Mouse (Mus musculus) kidney, postnatal 0 days (tissue): ENCODE measurements at regions not wholly inside any gene's neighbourhood (a gene's known extent, or its start where the extent isn't known, plus 50 kb on each side); places are given as distances from the start of the nearest gene placed in this dataset.

ENCODE experiments used
- ATAC-seq: fragments of 200-750 bp; cut with Nextera tagmentation; replicated peaks from 2 replicates; pipeline ENCODE4 v1.8.0; 2017; ENCODE audit warnings: low read depth, moderate number of reproducible peaks, moderate TSS enrichment, moderate library complexity; ENCODE audit not compliant: low FRiP score
- DNase-seq: peaks from one replicate; pipeline ENCODE4 v3.0.0-alpha.2; 2016; ENCODE audit warnings: low spot score
- H3K27ac ChIP-seq: fragments of 300-500 bp; sonication (generic); 2 replicates; pipeline ENCODE4 v1.5.1; 2014; ENCODE audit warnings: mild to moderate bottlenecking
- H3K27me3 ChIP-seq: fragments of 300-500 bp; sonication (generic); 2 replicates; pipeline ENCODE4 v1.6.1; 2014; ENCODE audit warnings: low read length, mixed read lengths; ENCODE audit not compliant: insufficient read depth
- H3K36me3 ChIP-seq: fragments of 300-500 bp; sonication (generic); 2 replicates; pipeline ENCODE4 v1.6.1; 2014; ENCODE audit warnings: low read length, mixed read lengths; ENCODE audit not compliant: insufficient read depth
- H3K4me1 ChIP-seq: fragments of 300-500 bp; sonication (generic); replicated peaks from 2 replicates; pipeline ENCODE4 v1.6.1; 2014; ENCODE audit warnings: antibody characterized with exemption, low read length, mixed read lengths; ENCODE audit not compliant: insufficient read depth
- H3K4me2 ChIP-seq: fragments of 300-500 bp; sonication (generic); 2 replicates; pipeline ENCODE4 v1.6.1; 2014; ENCODE audit warnings: mild to moderate bottlenecking, low read length, moderate library complexity, mixed read lengths
- H3K4me3 ChIP-seq: fragments of 300-500 bp; sonication (generic); replicated peaks from 2 replicates; pipeline ENCODE4 v1.5.1; 2014; ENCODE audit warnings: low read depth, low read length
- H3K9ac ChIP-seq: fragments of 300-500 bp; sonication (generic); 2 replicates; pipeline ENCODE4 v1.6.1; 2014; ENCODE audit warnings: low read depth, low read length
- H3K9me3 ChIP-seq: fragments of 300-500 bp; sonication (generic); replicated peaks from 2 replicates; pipeline ENCODE4 v1.6.1; 2016; ENCODE audit warnings: low read length, inconsistent platforms, mixed read lengths
- CTCF ChIP-seq: IDR thresholded peaks from 2 replicates; pipeline ENCODE4 v1.5.1; 2016; ENCODE audit warnings: antibody characterized with exemption, low read depth, mild to moderate bottlenecking, moderate library complexity
- WGBS: fragments of 180-500 bp; shearing (Covaris S2); extraction: QIAGEN DNeasy Blood & Tissue Kit; methylation state at CpG from one replicate; pipeline ENCODE4 v1.1.7; 2014; 5-methylcytosine and 5-hydroxymethylcytosine counted together

DNA sequence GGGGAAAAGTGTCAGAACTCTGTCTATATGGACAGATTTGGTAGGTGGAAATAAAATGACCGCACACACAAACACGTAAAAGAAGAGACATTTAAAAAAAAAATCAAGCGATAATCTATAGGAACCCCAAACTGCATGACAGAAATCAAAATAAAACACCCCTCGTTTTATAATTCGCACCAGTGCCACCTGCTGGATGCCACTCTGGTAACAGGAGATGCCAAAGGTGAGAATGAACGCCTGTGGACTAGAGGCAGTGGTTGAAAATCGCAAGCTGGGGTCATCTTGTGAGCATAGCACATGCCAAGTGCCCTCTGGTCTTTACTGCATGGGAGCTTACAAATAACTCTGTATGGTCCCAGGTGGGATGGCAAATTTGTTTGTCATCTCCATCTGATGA is 158.7 kb upstream of the Kazn start:
- 75% methylated on average over 7 of the region's 7 CpGs for WGBS
- Histone ChIP-seq H3K27me3 (no peaks in the 10 kb centered on the region), H3K9me3 (no peaks in the 10 kb centered on the region), H3K4me3 (no peak overlapping the region), H3K27ac (no peak overlapping the region), H3K36me3 (no peaks in the 10 kb centered on the region), H3K4me1 (no peaks in the 10 kb centered on the region), H3K9ac (no peak overlapping the region), H3K4me2 (no peak overlapping the region)
- peak; percentile 37; the same call in 1 of the 2 replicates for TF ChIP-seq CTCF
- DNase-seq (no peak), ATAC-seq (no peak)

DNA sequence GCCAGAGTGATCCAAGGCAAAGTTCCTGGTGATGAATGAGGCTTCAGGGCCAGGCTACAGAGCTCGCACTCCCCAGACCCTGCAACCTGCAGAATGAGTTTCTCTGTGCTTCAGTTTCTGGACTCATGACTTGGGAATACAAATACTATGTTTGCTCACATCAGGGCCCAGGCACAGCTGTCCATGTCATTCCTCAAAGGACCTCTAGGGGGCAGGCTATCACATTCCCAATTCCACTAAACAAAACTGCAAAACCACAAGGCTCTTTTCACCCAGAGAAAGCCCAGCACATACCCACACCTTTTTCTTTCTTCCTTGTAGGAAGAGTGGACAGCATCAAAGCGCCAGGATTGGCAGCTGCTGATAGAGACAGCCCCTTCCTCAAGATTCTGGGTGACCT is 153.7 kb upstream of the Kazn start:
- H3K4me2 ChIP-seq: no peak overlapping the region
- WGBS: 56% methylated on average over 2 of the region's 2 CpGs
- DNase-seq (peak; percentile 61), ATAC-seq (no peak)
- H3K9me3 ChIP-seq: no peaks in the 10 kb centered on the region
- no peak overlapping the region for H3K9ac ChIP-seq
- H3K27ac ChIP-seq: no peak overlapping the region
- H3K4me3 ChIP-seq: no peak overlapping the region
- no peaks in the 10 kb centered on the region for H3K27me3 ChIP-seq
- H3K36me3 ChIP-seq: no peaks in the 10 kb centered on the region
- H3K4me1 ChIP-seq: no peaks in the 10 kb centered on the region
- peak; percentile 82 for TF ChIP-seq CTCF

DNA sequence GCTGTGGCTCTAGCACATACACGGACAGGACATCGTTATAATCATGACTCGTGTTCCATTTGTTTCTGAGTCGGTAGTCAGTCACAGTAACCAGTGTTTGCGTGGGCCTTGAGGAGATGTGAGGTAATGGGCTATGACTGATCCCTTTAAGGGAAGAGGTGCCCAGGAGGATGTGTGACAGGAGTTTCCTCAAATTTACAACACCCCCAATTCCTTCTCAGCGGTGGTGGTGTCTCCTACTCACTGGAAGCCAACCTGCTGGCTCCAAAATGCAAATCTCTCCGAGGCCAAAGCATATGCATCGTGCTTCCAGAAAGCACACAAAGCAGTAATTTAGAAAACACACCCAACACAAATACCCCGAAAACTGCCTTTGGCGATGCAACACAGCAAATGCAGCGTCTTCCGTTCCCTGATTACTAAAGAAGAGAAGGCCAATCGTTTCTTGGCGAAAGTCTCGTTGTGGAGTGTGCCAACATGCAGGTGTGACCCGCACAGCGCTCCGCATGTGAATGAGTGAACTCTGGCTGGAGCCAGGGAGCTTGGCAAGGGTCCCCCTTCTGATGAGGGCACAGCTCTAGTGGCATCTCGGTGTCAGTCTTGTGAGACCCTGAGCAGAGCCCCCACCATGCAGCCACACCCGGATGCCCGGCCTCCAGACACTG is 151.5 kb upstream of the Kazn start:
- 73% methylated on average over 21 of the region's 21 CpGs for WGBS
- TF ChIP-seq CTCF: no peak
- Histone ChIP-seq H3K9ac (no peak overlapping the region), H3K27me3 (no peaks in the 10 kb centered on the region), H3K36me3 (no peaks in the 10 kb centered on the region), H3K4me2 (no peak overlapping the region), H3K4me1 (no peaks in the 10 kb centered on the region), H3K4me3 (no peak overlapping the region), H3K9me3 (no peaks in the 10 kb centered on the region), H3K27ac (no peak overlapping the region)
- DNase-seq (peak; percentile 3), ATAC-seq (no peak)

DNA sequence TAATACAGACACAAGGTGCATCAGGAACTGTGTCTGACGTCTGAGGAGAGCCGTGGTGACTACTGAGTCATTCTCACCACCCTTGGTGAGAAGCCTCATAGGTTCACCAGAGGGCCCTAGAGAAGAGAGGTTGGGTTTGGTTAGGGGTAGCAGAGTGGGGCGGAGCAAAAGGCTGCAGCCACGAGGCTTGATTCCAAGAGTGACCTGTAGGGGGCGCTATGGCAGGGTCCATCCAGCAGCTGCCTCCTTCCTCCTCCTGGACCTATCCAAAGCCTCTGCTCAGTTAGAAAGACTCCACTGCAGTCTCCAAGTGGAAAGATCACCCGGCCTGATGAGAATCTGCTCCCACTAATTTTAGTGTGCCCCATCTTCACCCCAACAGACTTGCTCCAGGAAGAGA is 149.3 kb upstream of the Kazn start:
- Histone ChIP-seq H3K4me2 (no peak overlapping the region), H3K4me1 (no peaks in the 10 kb centered on the region), H3K9me3 (no peaks in the 10 kb centered on the region), H3K27me3 (no peaks in the 10 kb centered on the region), H3K9ac (no peak overlapping the region), H3K36me3 (no peaks in the 10 kb centered on the region), H3K4me3 (no peak overlapping the region), H3K27ac (no peak overlapping the region)
- ATAC-seq (no peak), DNase-seq (no peak)
- TF ChIP-seq CTCF: peak; percentile 31; the same call in 1 of the 2 replicates
- 79% methylated on average over 6 of the region's 6 CpGs for WGBS

DNA sequence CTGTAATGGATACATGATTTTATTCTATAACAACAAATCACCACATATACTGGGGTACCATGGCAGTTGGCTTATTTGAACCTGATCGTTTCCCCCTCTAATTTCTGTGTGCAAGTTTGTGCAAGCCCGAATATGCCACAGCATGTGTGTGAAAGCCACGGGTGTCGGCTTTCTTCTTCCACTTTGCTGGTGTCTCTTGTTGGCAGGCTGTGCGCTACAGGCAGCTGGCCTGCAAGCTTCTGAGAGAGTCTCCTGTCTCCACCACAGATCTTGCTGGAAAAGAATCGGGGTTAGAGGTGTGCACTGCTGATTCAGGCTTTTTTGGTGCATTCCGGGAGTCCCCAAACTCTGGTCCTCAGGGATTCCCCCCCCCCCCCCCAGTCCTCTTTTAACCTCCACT is 142.0 kb upstream of the Kazn start:
- DNase-seq: no peak

DNA sequence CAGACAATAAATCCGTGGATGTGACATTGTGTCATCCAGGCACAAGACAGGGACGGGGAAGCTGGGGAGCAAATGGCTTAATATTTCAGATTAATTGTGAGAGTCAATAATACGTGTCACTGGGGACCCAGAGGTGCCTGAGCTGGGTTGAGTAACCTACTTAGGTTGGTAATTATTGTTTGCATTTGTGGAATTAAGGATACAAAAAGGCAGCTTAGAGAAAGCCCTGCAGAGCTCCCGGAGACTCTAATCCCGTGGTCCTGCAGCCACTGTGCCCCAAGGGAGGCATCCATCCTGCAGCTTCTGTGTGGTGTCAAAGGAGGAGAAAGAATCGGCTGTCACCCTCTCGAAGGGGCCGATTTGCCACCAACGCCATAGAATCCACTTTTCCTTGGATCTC is 139.3 kb upstream of the Kazn start:
- 33% methylated on average over 9 of the region's 9 CpGs for WGBS
- no peaks in the 10 kb centered on the region for H3K36me3 ChIP-seq
- no peak for TF ChIP-seq CTCF
- ATAC-seq (no peak), DNase-seq (no peak)
- H3K27me3 ChIP-seq: no peaks in the 10 kb centered on the region
- H3K4me1 ChIP-seq: no peaks in the 10 kb centered on the region
- H3K4me2 ChIP-seq: no peak overlapping the region
- H3K9ac ChIP-seq: no peak overlapping the region
- no peak overlapping the region for H3K4me3 ChIP-seq
- no peak overlapping the region for H3K27ac ChIP-seq
- no peaks in the 10 kb centered on the region for H3K9me3 ChIP-seq

More for the DNA sequence above, 142.0 kb upstream of the Kazn start:
- no peak for TF ChIP-seq CTCF
- H3K4me1 ChIP-seq: no peaks in the 10 kb centered on the region
- no peak overlapping the region for H3K9ac ChIP-seq
- H3K36me3 ChIP-seq: no peaks in the 10 kb centered on the region
- no peak overlapping the region for H3K27ac ChIP-seq
- H3K4me2 ChIP-seq: no peak overlapping the region
- WGBS: 74% methylated on average over 7 of the region's 7 CpGs
- H3K9me3 ChIP-seq: no peaks in the 10 kb centered on the region
- H3K27me3 ChIP-seq: no peaks in the 10 kb centered on the region
- H3K4me3 ChIP-seq: no peak overlapping the region
- no peak for ATAC-seq

DNA sequence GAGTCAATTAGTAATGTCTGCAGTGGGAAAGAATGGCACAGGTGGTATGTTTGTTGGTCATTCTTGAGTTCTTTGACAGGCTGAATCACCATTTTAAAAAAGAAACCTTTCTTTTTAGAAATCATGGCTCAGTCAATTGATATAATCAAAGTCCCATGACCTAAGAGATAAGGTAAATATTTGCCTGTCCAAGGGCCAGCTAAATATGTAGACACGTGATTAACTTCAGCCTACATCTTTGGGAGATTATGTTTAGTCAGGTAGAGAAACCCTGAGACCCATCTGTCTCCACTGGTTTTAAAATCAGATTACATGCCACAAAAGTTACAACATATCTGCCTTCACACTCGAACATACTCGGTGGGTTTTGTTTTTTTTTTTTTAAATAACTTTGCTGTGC is 128.6 kb upstream of the Kazn start:
- WGBS: 82% methylated on average over 3 of the region's 3 CpGs
- no peaks in the 10 kb centered on the region for H3K9me3 ChIP-seq
- no peak overlapping the region for H3K27ac ChIP-seq
- no peaks in the 10 kb centered on the region for H3K36me3 ChIP-seq
- ATAC-seq (no peak), DNase-seq (no peak)
- TF ChIP-seq CTCF: no peak
- H3K9ac ChIP-seq: no peak overlapping the region
- no peak overlapping the region for H3K4me3 ChIP-seq
- no peak overlapping the region for H3K4me2 ChIP-seq
- H3K4me1 ChIP-seq: no peaks in the 10 kb centered on the region
- H3K27me3 ChIP-seq: no peaks in the 10 kb centered on the region
